Mouse (Mus musculus): ENCODE measurements around the gene Fras1. TPM values are rescaled to one million over a fixed set of nuclear protein-coding genes. Genes with fewer than 3 reads are reported as not detected.

The Fras1 gene
- total RNA-seq, 2 experiments from 2014 or later, result not detected

GRCm38 (mm10) chr5:96639213-96639910 lies 265.6 kb downstream of the Fras1 start:
- ATAC-seq (replicated peaks; ENCODE audit: poor library complexity), result no peak

- ATAC-seq (replicated peaks; ENCODE audit: poor library complexity), result no peak
Measured at GRCm38 (mm10) chr5:96641297-96641696, 267.5 kb downstream of the Fras1 start.

GRCm38 (mm10) chr5:96675676-96676075 lies 301.9 kb downstream of the Fras1 start:
- ATAC-seq (replicated peaks; ENCODE audit: poor library complexity), result no peak

GRCm38 (mm10) chr5:96677498-96677897 lies 303.7 kb downstream of the Fras1 start:
- ATAC-seq (replicated peaks; ENCODE audit: poor library complexity), result peak; percentile 54; the same call in 1 of the 2 replicates

- ATAC-seq (replicated peaks; ENCODE audit: poor library complexity), result no peak
Measured at GRCm38 (mm10) chr5:96681085-96681484, 307.3 kb downstream of the Fras1 start.

GRCm38 (mm10) chr5:96682777-96683176 lies 309.0 kb downstream of the Fras1 start:
- no peak for ATAC-seq (replicated peaks; ENCODE audit: poor library complexity)

GRCm38 (mm10) chr5:96688885-96689284 lies 315.1 kb downstream of the Fras1 start:
- no peak for ATAC-seq (replicated peaks; ENCODE audit: poor library complexity)

GRCm38 (mm10) chr5:96698972-96699371 lies 325.2 kb downstream of the Fras1 start:
- ATAC-seq (replicated peaks; ENCODE audit: poor library complexity), result no peak

- no peak for ATAC-seq (replicated peaks; ENCODE audit: poor library complexity)
Measured at GRCm38 (mm10) chr5:96702706-96703625, 329.2 kb downstream of the Fras1 start.

GRCm38 (mm10) chr5:96708515-96708914 lies 334.8 kb downstream of the Fras1 start:
- no peak for ATAC-seq (replicated peaks; ENCODE audit: poor library complexity)

GRCm38 (mm10) chr5:96712089-96712684 lies 338.4 kb downstream of the Fras1 start:
- no peak for ATAC-seq (replicated peaks; ENCODE audit: poor library complexity)

- no peak for ATAC-seq (replicated peaks; ENCODE audit: poor library complexity)
Measured at GRCm38 (mm10) chr5:96712799-96713198, 339.0 kb downstream of the Fras1 start.

- ATAC-seq (replicated peaks; ENCODE audit: poor library complexity), result no peak
Measured at GRCm38 (mm10) chr5:96716273-96717034, 342.7 kb downstream of the Fras1 start.

GRCm38 (mm10) chr5:96717690-96718089 lies 343.9 kb downstream of the Fras1 start:
- ATAC-seq (replicated peaks; ENCODE audit: poor library complexity), result no peak

- no peak for ATAC-seq (replicated peaks; ENCODE audit: poor library complexity)
Measured at GRCm38 (mm10) chr5:96718601-96719000, 344.8 kb downstream of the Fras1 start.

- ATAC-seq (replicated peaks; ENCODE audit: poor library complexity), result no peak
Measured at GRCm38 (mm10) chr5:96719221-96719620, 345.5 kb downstream of the Fras1 start.

- no peak for ATAC-seq (replicated peaks; ENCODE audit: poor library complexity)
Measured at GRCm38 (mm10) chr5:96722690-96723089, 348.9 kb downstream of the Fras1 start.

- no peak for ATAC-seq (replicated peaks; ENCODE audit: poor library complexity)
Measured at GRCm38 (mm10) chr5:96739138-96739878, 365.6 kb downstream of the Fras1 start.

GRCm38 (mm10) chr5:96747195-96747984 lies 373.6 kb downstream of the Fras1 start:
- no peak for ATAC-seq (replicated peaks; ENCODE audit: poor library complexity)

All from megakaryocyte progenitor cell, adult 5-6 weeks (primary cell).